Mouse (Mus musculus) small intestine, adult 2 months (tissue): Measurements from ENCODE around the gene Abcc8. TPM values are rescaled to one million over a fixed set of nuclear protein-coding genes. Genes with fewer than 3 reads are reported as not detected.
A peak's percentile ranks its signal among the peaks of the same experiment; 100 is the strongest.
"Not testable (repeated sequence)": the region's sequence is repeated elsewhere in the genome, so short reads cannot be mapped to it uniquely, and the experiment has no call there.

Experiments used
- H3K27ac ChIP-seq: fragments of 200-500 bp; 2 replicates; pipeline ENCODE4 v1.5.1; 2012; ENCODE audit warnings: low read depth, low read length, control low read depth, inconsistent platforms; ENCODE audit not compliant: insufficient read depth
- H3K27me3 ChIP-seq: fragments of 200-500 bp; 2 replicates; pipeline ENCODE4 v1.6.1; 2012; ENCODE audit warnings: mild to moderate bottlenecking, moderate library complexity, low read length, inconsistent platforms; ENCODE audit not compliant: control insufficient read depth, insufficient read depth
- H3K36me3 ChIP-seq: fragments of 200-500 bp; 2 replicates; pipeline ENCODE4 v1.6.1; 2012; ENCODE audit warnings: mild to moderate bottlenecking, low read length, control low read depth, inconsistent platforms; ENCODE audit not compliant: control insufficient read depth, insufficient read depth
- H3K4me1 ChIP-seq: fragments of 200-500 bp; 2 replicates; pipeline ENCODE4 v1.6.1; 2012; ENCODE audit warnings: low read length, inconsistent platforms, mixed read lengths; ENCODE audit not compliant: control insufficient read depth, insufficient read depth, insufficient read length
- H3K4me3 ChIP-seq: fragments of 200-500 bp; 2 replicates; pipeline ENCODE4 v1.5.1; 2012; ENCODE audit warnings: low read depth, mild to moderate bottlenecking, control low read depth, inconsistent platforms, low read length, moderate library complexity
- CTCF ChIP-seq: fragments of 200-500 bp; IDR thresholded peaks from 2 replicates; pipeline ENCODE4 v1.5.1; 2012; ENCODE audit warnings: low read depth, mild to moderate bottlenecking, control low read depth, inconsistent platforms, low read length, moderate library complexity, mixed read lengths; ENCODE audit not compliant: insufficient replicate concordance, insufficient read length; ENCODE audit errors: extremely low read depth
- POLR2A ChIP-seq: fragments of 200-500 bp; IDR thresholded peaks from 2 replicates; pipeline ENCODE4 v1.6.1; 2012; ENCODE audit warnings: low read depth, mild to moderate bottlenecking, control low read depth, inconsistent platforms, low read length, moderate library complexity
- WGBS: fragments of 180-500 bp; shearing (Covaris S2); methylation state at CpG from one replicate; pipeline ENCODE4 v1.1.7; 2018; 5-methylcytosine and 5-hydroxymethylcytosine counted together
- polyA plus RNA-seq: library from polyadenylated mRNA; depleted of rRNA; stranded (reverse); fragments of >200 nt; gene quantifications from 2 replicates; pipeline ENCODE4 v1.2.3, GENCODE M21; 2012

Gene Abcc8
- polyA plus RNA-seq, 1 experiment, result 1.3 TPM

DNA sequence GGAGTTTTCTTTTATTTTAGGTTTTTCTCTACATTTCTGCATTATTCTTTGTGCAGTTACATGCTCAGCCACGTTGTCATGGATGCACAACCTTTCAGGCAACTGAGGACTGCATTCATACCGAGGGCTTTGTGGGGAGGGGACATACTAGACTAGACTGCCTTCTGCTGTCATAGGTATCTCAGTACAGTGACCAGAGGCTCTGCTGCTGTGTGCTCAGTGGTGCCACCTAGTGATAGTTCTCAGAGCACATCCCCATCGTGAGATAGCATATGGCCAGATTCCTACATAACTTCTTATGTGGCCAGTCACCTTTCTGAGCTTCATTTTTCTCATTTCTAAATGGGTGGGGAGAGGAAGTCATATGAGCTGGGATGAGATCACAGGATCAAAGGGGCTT is 1.8 kb upstream of the Abcc8 start:
- H3K4me1 ChIP-seq, result 0 out of 2 replicates have a peak, but pooled peaks cover 4% of the 10 kb centered on the region
- TF ChIP-seq CTCF, result peak; percentile 78; the same call in 1 of the 2 replicates
- no peak for TF ChIP-seq POLR2A
- no peak overlapping the region for H3K27ac ChIP-seq
- H3K36me3 ChIP-seq, result no peaks in the 10 kb centered on the region
- WGBS, result under 1% methylated on average over 3 of the region's 3 CpGs
- peaks cover 13% of the 10 kb centered on the region for H3K27me3 ChIP-seq
- no peak overlapping the region for H3K4me3 ChIP-seq

DNA sequence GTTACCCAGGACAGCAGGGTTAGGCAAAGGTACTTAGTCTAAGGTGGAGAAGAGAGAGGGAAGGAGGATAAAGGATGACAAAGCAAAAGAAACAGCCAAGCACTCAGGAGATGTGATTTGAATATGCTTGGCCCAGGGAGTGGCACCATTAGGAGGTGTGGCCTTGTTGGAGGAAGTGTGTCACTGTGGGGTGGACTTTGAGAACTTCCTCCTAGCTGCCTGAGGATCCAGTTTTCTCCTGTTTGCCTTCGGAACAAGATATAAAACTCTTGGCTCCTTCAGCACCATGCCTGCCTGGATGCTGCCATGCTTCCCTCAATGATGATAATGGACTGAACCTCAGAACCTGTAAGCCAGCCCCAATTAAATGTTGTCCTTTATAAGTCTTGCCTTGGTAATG is 10.9 kb downstream of the Abcc8 start:
- not testable (repeated sequence) for H3K36me3 ChIP-seq, H3K4me3 ChIP-seq, H3K27me3 ChIP-seq
- Histone ChIP-seq H3K27ac (peak overlapping the region; percentile 54), H3K4me1 (peaks cover 10% of the 10 kb centered on the region)
- WGBS, result 19% methylated on average over 1 of the region's 1 CpGs

DNA sequence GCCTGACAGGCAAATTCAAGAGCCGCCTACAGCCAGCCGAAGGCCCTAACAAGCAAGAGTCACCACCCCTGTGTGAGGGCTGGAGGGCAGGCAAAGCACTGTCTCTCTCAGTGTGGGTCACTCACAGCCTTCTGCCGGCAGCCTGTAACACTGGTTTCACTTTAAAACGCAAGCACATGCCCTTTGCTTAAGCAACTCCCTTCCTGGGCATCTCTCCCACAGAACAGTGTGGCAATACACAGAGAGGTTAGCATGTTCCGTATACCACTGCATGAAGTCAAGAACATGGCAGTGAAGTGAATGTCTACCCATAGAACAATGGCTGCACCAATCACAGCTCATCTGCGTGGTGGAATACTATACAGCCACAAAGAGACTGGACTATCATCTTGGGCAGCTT is 11.4 kb downstream of the Abcc8 start:
- H3K36me3 ChIP-seq, result no peaks in the 10 kb centered on the region
- 89% methylated on average over 6 of the region's 6 CpGs for WGBS
- TF ChIP-seq POLR2A (no peak), CTCF (no peak)
- H3K4me1 ChIP-seq, result peaks cover 10% of the 10 kb centered on the region
- no peaks in the 10 kb centered on the region for H3K27me3 ChIP-seq
- no peak overlapping the region for H3K4me3 ChIP-seq
- no peak overlapping the region for H3K27ac ChIP-seq

DNA sequence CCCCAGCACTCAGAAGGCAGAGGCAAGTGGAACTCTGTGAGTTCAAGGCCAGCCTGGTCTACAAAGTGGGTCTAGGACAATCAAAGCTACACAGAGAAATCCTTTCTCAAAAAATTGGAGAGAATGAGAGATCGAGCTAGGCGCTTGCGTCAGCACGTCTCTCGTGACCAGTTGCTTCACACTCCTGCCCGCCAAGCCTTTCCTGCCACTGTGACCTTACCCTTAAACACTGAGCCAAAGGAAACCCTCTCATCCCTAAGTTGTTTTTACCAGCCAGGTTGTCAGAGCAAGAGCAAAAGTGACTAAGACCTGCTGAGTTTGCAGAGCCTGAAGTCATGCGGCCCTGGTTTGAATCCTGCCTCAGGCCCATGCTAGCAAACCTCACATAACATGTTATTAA is 11.9 kb downstream of the Abcc8 start:
- Histone ChIP-seq H3K36me3 (no peaks in the 10 kb centered on the region), H3K4me1 (peaks cover 10% of the 10 kb centered on the region), H3K4me3 (no peak overlapping the region), H3K27me3 (no peaks in the 10 kb centered on the region), H3K27ac (no peak overlapping the region)
- TF ChIP-seq POLR2A (no peak), CTCF (no peak)
- 94% methylated on average over 7 of the region's 7 CpGs for WGBS

DNA sequence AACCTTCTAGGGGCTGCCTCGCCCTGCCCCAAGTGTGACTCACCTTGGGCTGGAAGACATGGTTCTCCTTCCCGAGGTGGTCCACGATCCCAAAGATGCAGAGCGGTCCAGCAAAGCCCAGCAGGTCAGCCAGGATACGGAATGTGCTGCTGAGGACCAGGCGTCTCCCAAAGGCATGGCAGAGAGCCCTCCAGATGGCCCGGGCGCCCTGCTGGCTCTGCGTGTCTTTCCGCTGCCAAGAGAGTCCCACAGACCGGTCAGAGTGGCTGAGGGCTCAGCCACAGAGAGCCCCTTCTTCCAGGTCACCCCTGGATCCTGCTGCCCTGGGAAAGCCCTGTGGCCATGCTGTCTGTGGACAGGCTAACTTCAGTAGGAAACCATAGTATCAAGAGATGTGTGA is 14.0 kb downstream of the Abcc8 start:
- Histone ChIP-seq H3K4me1 (peaks cover 10% of the 10 kb centered on the region), H3K4me3 (no peak overlapping the region), H3K36me3 (no peaks in the 10 kb centered on the region), H3K27me3 (no peaks in the 10 kb centered on the region), H3K27ac (no peak overlapping the region)
- TF ChIP-seq POLR2A (no peak), CTCF (no peak)
- WGBS, result 92% methylated on average over 11 of the region's 11 CpGs

DNA sequence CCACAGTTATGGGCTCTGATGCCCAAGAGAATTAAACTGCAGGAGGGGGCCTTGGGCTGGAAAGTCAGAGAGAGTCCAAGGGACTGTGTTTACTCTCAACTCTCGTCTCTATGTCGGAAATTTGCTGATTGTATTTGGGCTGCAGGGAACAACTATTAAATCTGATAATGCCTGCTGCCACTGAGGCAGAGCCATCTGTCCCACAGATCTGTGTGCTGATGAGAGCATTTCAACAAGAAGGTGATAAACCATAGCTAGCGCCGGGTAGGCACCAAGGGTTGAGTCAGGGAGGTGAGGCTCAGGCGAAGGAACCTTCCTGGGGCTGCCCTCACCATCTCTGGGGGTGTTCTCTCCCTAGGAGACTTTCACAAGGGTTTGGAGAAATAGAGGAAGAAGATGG is 17.1 kb downstream of the Abcc8 start:
- Histone ChIP-seq H3K4me3 (no peak overlapping the region), H3K27ac (no peak overlapping the region), H3K4me1 (no peaks in the 10 kb centered on the region), H3K36me3 (no peaks in the 10 kb centered on the region), H3K27me3 (no peaks in the 10 kb centered on the region)
- WGBS, result 60% methylated on average over 5 of the region's 5 CpGs
- TF ChIP-seq CTCF, result no peak
- TF ChIP-seq POLR2A, result no peak

DNA sequence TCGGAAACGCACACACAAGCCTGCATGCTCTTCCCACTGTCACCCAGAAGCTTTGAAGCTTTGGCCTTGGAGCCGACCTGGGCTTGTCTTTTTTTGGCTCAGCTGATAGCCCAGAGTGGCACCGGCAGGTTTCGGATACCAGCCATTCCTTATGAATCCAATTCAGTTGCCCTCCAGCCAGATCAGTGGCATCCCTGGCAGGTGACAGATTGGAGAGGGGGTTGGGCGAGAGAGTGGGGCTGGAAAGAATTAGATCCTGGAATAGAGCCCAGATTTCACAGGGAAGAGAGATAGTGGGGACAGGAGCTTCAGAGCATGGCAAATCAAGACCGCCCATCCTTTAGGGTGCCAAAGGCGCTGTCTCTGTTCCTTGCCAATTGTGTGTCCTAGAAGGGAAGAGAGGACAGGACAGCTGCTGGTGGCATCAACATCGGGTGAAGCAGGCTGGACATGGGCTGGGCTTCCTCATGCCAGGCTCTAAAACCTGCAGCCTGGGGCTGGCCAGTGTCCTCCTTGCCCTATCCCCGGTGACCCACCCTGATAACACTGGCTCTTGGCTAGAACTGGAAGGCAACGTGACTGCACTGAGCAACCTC is 17.6 kb downstream of the Abcc8 start:
- Histone ChIP-seq H3K27me3 (no peaks in the 10 kb centered on the region), H3K4me1 (no peaks in the 10 kb centered on the region), H3K27ac (no peak overlapping the region), H3K36me3 (no peaks in the 10 kb centered on the region), H3K4me3 (no peak overlapping the region)
- whole genome bisulfite sequencing, result 67% methylated on average over 11 of the region's 11 CpGs
- TF ChIP-seq POLR2A, result no peak
- no peak for TF ChIP-seq CTCF

DNA sequence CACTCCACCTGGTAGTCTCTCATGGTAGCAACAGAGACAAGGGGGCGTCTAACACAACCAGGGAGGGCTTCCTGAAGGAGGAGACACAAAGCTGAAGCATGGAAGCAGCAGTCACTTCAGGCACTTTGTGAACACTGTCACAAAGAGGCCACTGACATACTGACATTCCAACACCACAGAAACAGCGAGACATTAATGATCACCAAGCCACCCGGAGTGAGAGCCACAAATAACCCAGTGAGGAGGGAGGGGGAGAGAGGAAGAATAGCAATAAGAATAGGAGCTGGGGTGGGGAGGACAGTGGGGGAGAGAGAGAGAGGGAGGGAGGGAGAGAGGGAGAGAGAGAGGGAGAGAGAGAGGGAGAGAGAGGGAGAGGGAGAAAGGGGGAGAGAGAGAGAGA is 18.2 kb downstream of the Abcc8 start:
- no peaks in the 10 kb centered on the region for H3K4me1 ChIP-seq
- TF ChIP-seq CTCF, result no peak
- no peak for TF ChIP-seq POLR2A
- 35% methylated on average over 3 of the region's 3 CpGs for WGBS
- H3K4me3 ChIP-seq, result no peak overlapping the region
- H3K36me3 ChIP-seq, result no peaks in the 10 kb centered on the region
- no peaks in the 10 kb centered on the region for H3K27me3 ChIP-seq
- no peak overlapping the region for H3K27ac ChIP-seq
